Mouse (Mus musculus) C2C12 (cell line): ENCODE results near the gene Relt. TPM values are rescaled to one million over a fixed set of nuclear protein-coding genes. Genes with fewer than 3 reads are reported as not detected.

Experiments
- H3K27me3 ChIP-seq: one replicate; pipeline ENCODE4 v1.6.1; 2011; ENCODE audit not compliant: control insufficient read depth, insufficient read depth, insufficient read length
- H3K36me3 ChIP-seq: one replicate; pipeline ENCODE4 v1.6.1; 2011; ENCODE audit not compliant: control insufficient read depth, insufficient read depth
- H3K4me3 ChIP-seq: one replicate; pipeline ENCODE4 v1.5.1; 2011; ENCODE audit warnings: mild to moderate bottlenecking, control low read depth; ENCODE audit not compliant: poor library complexity, insufficient read depth, severe bottlenecking
- H3K79me2 ChIP-seq: one replicate; pipeline ENCODE4 v1.6.1; 2011; ENCODE audit not compliant: control insufficient read depth, insufficient read depth
- H3K79me3 ChIP-seq: one replicate; pipeline ENCODE4 v1.6.1; 2011; ENCODE audit warnings: low read depth, control low read depth
- H3ac ChIP-seq: one replicate; pipeline ENCODE3; 2011; ENCODE audit warnings: low read depth; ENCODE audit not compliant: control insufficient read depth, insufficient read length
- CEBPB ChIP-seq: IDR thresholded peaks from one replicate; pipeline ENCODE4 v1.6.1; 2011; ENCODE audit warnings: low read depth, mild to moderate bottlenecking, control low read depth, moderate library complexity
- CTCF ChIP-seq: IDR thresholded peaks from one replicate; pipeline ENCODE4 v1.5.1; 2011; ENCODE audit not compliant: control insufficient read depth, insufficient read depth, insufficient read length
- FOSL1 ChIP-seq: IDR thresholded peaks from one replicate; pipeline ENCODE4 v1.8.0; 2011; ENCODE audit warnings: mild to moderate bottlenecking, low read length; ENCODE audit not compliant: poor library complexity, insufficient read depth, severe bottlenecking
- MAX ChIP-seq: IDR thresholded peaks from one replicate; pipeline ENCODE4 v1.6.1; 2011; ENCODE audit warnings: mild to moderate bottlenecking, control low read depth
- MYOD1 ChIP-seq: IDR thresholded peaks from one replicate; pipeline ENCODE4 v1.6.1; 2011; ENCODE audit warnings: low read depth; ENCODE audit not compliant: control insufficient read depth, insufficient read length
- MYOG ChIP-seq: IDR thresholded peaks from one replicate; pipeline ENCODE4 v1.6.1; 2011; ENCODE audit not compliant: control insufficient read depth, insufficient read length; ENCODE audit errors: extremely low read depth
- USF1 ChIP-seq: IDR thresholded peaks from one replicate; pipeline ENCODE4 v1.6.1; 2011; ENCODE audit warnings: low read depth, mild to moderate bottlenecking, control low read depth, moderate library complexity
- polyA plus RNA-seq: library from polyadenylated mRNA; unstranded; fragments of >200 nt; fragmentation: generic; extraction: Trizol; gene quantifications from one replicate; pipeline ENCODE4 v1.2.1, GENCODE M21; 2012; ENCODE audit warnings: missing spikeins

Relt gene
- polyA plus RNA-seq, 1 experiment = 23.7 TPM

DNA sequence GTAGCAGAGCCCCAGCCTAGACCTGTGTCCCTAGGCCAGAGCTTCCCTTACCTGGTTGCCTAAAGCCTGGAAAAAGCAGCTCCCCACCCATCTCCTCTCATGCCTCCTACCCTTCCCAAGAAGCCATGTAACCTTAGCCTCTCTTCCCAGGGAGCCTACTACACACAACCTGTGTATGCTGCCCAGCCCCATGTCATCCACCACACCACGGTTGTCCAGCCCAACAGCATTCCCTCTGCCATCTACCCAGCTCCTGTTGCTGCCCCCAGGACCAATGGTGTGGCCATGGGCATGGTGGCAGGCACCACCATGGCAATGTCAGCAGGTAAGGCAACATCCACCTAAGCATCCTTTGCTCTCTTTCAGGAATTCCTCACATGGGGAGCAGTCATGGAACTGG lies 29.4 kb downstream of the Relt start:
- Histone ChIP-seq H3K79me3 (no peaks in the 10 kb centered on the region), H3ac (no peak overlapping the region), H3K36me3 (peaks cover 7% of the 10 kb centered on the region), H3K79me2 (no peaks in the 10 kb centered on the region), H3K27me3 (no peaks in the 10 kb centered on the region), H3K4me3 (no peak overlapping the region)
- TF ChIP-seq MAX = no peak
- no peak for TF ChIP-seq MYOG
- TF ChIP-seq CEBPB = no peak
- no peak for TF ChIP-seq FOSL1
- no peak for TF ChIP-seq CTCF
- TF ChIP-seq USF1 = no peak
- no peak for TF ChIP-seq MYOD1

DNA sequence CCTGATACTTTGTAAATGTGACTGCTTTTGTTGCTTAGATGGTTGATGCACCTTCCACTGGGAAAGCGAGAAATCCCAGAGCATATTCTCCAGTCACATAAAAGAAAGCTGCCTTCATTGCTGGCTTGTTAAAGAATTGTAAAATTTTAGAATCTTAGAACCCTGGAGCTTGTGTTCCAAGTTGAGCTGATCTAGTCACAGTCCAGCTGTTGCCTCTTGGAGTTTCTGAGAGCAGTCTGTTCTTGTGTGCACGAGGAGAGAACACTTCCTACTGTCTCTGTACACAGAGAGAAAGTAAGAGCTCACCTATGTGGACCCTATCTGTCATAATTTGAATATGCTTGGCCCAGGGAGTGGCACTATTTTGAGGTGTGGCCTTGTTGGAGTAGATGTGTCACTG lies 34.7 kb downstream of the Relt start:
- Histone ChIP-seq H3ac (no peak overlapping the region), H3K36me3 (no peaks in the 10 kb centered on the region), H3K79me3 (no peaks in the 10 kb centered on the region), H3K27me3 (no peaks in the 10 kb centered on the region), H3K79me2 (no peaks in the 10 kb centered on the region), H3K4me3 (no peak overlapping the region)
- TF ChIP-seq USF1 = no peak
- TF ChIP-seq CTCF = no peak
- no peak for TF ChIP-seq MAX
- no peak for TF ChIP-seq FOSL1
- TF ChIP-seq MYOD1 = no peak
- TF ChIP-seq CEBPB = no peak
- no peak for TF ChIP-seq MYOG

DNA sequence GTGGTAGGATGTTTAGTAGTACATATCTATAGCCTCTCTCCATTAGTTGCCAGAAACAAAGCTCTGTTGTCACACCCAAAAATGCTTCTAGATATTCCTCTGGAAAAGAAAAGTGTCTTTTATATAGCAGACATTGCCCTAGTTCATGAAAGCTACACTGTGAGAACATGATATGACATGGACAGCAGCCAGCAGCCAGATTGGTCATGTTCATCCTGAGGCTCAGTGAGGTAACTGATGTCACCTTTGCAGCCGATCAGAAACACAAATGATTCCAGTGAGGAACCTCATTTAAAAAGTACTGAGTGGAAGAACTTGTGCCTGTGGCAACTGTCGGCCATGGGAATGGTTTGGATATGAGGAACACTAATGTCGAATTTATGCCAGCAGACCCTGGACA lies 38.6 kb downstream of the Relt start:
- no peak for TF ChIP-seq CTCF
- no peak for TF ChIP-seq MAX
- no peak for TF ChIP-seq FOSL1
- no peak for TF ChIP-seq MYOG
- no peak for TF ChIP-seq USF1
- TF ChIP-seq MYOD1 = no peak
- no peak for TF ChIP-seq CEBPB

DNA sequence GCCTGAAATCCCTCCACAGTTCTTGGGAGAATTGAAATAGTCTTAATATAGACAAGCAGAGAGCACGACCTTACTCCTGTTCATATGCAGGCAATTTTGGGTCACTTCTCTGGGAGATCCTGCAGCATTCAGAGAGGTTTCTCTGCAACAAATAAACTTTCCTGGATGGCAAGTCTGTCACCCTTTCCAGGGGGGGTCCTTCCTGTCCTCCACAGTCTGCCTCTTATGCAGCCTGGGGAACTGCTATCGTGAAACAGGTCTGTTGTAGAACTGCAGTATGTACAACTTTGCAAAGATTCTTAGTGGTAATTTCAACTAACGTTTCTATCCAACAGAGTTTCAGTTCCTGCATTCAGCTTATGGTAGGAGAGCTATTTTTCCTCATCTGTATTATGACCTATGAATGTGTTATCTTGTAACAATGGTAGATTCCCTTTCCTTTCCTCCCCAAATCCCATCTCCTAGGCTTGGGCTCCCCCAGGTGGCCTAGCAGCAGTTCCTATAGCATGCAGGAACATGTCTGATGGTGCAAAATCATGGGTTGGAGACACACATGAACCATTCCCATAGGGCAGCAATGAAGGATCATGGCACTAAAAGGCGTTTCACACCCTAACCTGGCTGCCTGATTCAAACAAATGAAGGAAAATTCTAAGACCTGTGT lies 44.7 kb downstream of the Relt start:
- Histone ChIP-seq H3K36me3 (no peaks in the 10 kb centered on the region), H3K27me3 (no peaks in the 10 kb centered on the region)
- TF ChIP-seq USF1 = no peak
- TF ChIP-seq MAX = no peak
- TF ChIP-seq CEBPB = no peak
- TF ChIP-seq MYOG = no peak
- no peak for TF ChIP-seq FOSL1
- TF ChIP-seq CTCF = no peak
- TF ChIP-seq MYOD1 = no peak

More for the DNA sequence above, 38.6 kb downstream of the Relt start:
- H3ac ChIP-seq = no peak overlapping the region
- no peaks in the 10 kb centered on the region for H3K27me3 ChIP-seq
- H3K36me3 ChIP-seq = no peaks in the 10 kb centered on the region
- H3K79me3 ChIP-seq = no peaks in the 10 kb centered on the region
- H3K79me2 ChIP-seq = no peaks in the 10 kb centered on the region
- H3K4me3 ChIP-seq = no peak overlapping the region

DNA sequence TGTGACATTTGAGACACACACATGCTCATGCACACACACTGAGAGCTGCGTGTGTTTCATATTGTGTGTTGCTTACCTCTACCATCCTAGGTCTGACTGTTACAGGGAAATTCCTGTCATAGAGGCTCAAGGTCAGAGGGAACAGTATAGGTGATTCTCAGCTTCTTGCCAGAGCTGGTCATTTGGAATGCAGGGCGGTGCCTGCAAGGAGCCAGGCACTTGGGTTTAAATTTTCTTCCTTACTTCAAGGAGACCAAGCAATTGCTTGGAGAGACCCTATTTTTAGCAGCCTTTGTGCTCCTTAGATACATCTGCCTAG lies 45.8 kb downstream of the Relt start:
- Histone ChIP-seq H3K4me3 (no peak overlapping the region), H3K79me3 (no peaks in the 10 kb centered on the region), H3K79me2 (no peaks in the 10 kb centered on the region), H3K36me3 (no peaks in the 10 kb centered on the region), H3K27me3 (no peaks in the 10 kb centered on the region), H3ac (no peak overlapping the region)
- no peak for TF ChIP-seq CTCF
- no peak for TF ChIP-seq FOSL1
- no peak for TF ChIP-seq MAX
- TF ChIP-seq CEBPB = no peak
- TF ChIP-seq USF1 = no peak
- TF ChIP-seq MYOD1 = no peak
- no peak for TF ChIP-seq MYOG

More for the DNA sequence above, 44.7 kb downstream of the Relt start:
- Histone ChIP-seq H3K4me3 (no peak overlapping the region), H3K79me2 (no peaks in the 10 kb centered on the region), H3K79me3 (no peaks in the 10 kb centered on the region), H3ac (no peak overlapping the region)

DNA sequence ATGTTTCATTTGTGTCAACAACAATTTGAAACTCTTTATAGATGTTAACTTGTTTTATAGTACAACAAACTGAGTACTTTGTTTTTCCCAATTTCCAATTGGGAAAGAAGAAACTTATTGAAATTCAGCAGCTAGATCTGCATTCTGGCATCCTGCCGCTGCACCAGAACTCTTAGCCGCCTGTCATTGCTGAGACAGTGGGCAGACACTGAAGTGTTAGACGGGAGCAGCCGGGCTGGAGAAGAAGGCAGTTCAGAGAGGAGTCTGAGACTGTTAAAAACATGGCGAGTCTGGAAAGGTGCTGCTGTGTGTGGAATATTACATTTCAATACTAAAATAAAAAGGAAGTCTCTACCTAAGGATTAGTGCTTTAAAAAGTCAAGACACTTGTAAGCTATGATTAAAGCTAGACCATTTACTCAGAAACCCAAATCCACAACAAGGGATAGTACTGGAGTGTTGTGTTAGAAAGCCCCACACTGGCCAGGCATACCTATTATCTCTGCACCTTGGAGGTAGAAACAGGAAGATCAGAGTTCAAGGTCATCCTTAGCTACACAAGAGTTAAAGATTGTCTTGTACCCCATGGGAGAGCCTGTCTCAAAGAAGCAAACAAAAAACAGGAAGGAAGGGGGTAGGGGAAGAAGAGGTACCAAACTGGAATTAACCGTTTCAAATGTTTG lies 46.3 kb downstream of the Relt start:
- Histone ChIP-seq H3ac (no peak overlapping the region), H3K4me3 (no peak overlapping the region), H3K27me3 (no peaks in the 10 kb centered on the region), H3K36me3 (no peaks in the 10 kb centered on the region), H3K79me3 (no peaks in the 10 kb centered on the region), H3K79me2 (no peaks in the 10 kb centered on the region)
- TF ChIP-seq CTCF (no peak), MYOD1 (no peak), CEBPB (no peak), FOSL1 (no peak), USF1 (no peak), MYOG (no peak), MAX (no peak)
